Mouse (Mus musculus): ENCODE results near the gene Gtf2h5. TPM values are rescaled to one million over a fixed set of nuclear protein-coding genes. Genes with fewer than 3 reads are reported as not detected.
A peak's percentile ranks its signal among the peaks of the same experiment; 100 is the strongest.

The Gtf2h5 gene
- 128 and 134 TPM in 2 replicates for polyA plus RNA-seq (2015; fragmentation: Nextera tagmentation; extraction: Ambion mirVana)

DNA sequence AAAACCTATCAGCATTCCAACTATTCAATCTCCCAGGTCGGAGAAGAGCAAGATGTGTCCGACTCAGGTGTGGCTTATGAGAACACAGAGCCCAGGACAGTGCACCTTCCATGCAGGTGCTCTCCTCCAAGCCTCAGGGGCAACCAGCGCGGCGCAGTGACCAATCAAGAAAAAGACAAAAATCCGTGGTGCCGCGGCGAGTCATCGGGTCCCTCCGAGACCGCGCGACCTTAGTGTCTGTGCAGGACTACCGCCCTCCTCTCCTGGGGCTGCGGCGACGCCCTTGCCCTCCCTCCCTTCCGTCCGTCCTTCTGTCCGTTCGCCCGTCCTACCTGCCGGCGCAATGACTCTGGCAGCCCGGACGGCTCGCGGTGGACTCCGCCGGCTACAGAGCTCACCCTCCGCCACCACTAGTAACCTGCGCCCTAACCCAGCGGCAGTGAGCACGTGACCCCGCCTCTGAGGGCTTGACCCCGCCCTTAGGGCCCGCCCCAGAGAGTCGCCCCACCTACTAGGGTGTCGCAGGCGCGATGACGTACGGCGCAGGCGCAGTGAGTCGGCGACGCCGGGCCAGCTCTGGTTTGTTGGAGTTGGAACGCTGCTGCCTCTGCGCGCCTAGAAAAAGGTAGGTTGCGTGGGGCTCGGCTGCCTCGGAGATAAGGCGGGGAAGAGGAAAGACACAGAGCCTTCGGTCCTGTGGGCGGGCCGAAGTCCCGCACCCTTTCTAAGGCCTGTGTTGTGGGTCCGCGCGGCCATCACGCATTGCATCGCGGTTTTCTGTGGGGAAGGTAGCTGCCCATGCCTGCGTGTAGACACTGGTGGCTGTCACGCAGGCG lies at the start of gene Gtf2h5, which contains the start of gene Serac1:
Gtf2h5 (plus strand) TSS at position 500 of the 836 bp plus-strand sequence.
Serac1 (minus strand) TSS at position 455 of the 836 bp plus-strand sequence.
- Histone ChIP-seq H3K9me3 (replicated peaks; ENCODE audit: control insufficient read depth, low read length) (no peaks in the 10 kb centered on the region), H3K27me3 (ENCODE audit: control insufficient read depth, insufficient read depth, low read length) (no peaks in the 10 kb centered on the region), H3K36me3 (ENCODE audit: control insufficient read depth, insufficient read depth) (peaks cover 7% of the 10 kb centered on the region; the same call in 1 of the 2 replicates), H3K4me2 (ENCODE audit: low read depth, low read length) (peak within 1 kb of the TSS; percentile 95), H3K4me1 (ENCODE audit: control insufficient read depth, insufficient read depth, low read length) (peaks cover 9% of the 10 kb centered on the region), H3K4me3 (ENCODE audit: low read length) (peak within 1 kb of the TSS; percentile 96), H3K9ac (ENCODE audit: low read length) (peak within 1 kb of the TSS; percentile 98), H3K27ac (ENCODE audit: low read length) (peak within 1 kb of the TSS; percentile 85)
- peak; percentile 100 for ATAC-seq (replicated peaks; ENCODE audit: extremely low read depth, insufficient read depth, low FRiP score)
- under 1% methylated on average over 70 of the region's 70 CpGs for WGBS

DNA sequence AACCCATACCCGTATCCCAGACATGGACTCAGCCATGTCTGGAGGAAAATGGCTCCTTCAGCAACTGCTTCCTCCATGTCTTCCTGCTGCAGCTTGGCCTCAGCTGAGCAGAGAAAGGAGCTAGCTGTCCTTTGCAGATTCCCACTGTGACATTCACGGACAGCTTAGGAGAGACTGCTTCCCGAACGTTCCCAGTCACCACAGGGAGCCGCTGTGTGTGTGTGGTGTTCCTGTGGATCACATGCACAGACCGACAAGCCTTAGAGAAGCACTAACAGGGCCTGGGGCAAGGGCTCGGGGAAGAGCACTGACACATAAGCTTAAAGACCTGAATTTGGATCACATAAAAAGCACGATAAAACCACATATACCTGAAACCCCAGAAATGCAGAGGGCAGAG lies 43.9 kb upstream of the Gtf2h5 start:
- Histone ChIP-seq H3K27me3 (ENCODE audit: control insufficient read depth, insufficient read depth, low read length) (no peaks in the 10 kb centered on the region), H3K36me3 (ENCODE audit: control insufficient read depth, insufficient read depth) (peaks cover 13% of the 10 kb centered on the region; the same call in 1 of the 2 replicates), H3K4me2 (ENCODE audit: low read depth, low read length) (no peak overlapping the region), H3K4me1 (ENCODE audit: control insufficient read depth, insufficient read depth, low read length) (peaks cover 10% of the 10 kb centered on the region), H3K4me3 (ENCODE audit: low read length) (no peak overlapping the region), H3K9me3 (replicated peaks; ENCODE audit: control insufficient read depth, low read length) (no peaks in the 10 kb centered on the region), H3K27ac (ENCODE audit: low read length) (no peak overlapping the region), H3K9ac (ENCODE audit: low read length) (no peak overlapping the region)
- WGBS, result 62% methylated on average over 8 of the region's 8 CpGs
- no peak for ATAC-seq (replicated peaks; ENCODE audit: extremely low read depth, insufficient read depth, low FRiP score)

DNA sequence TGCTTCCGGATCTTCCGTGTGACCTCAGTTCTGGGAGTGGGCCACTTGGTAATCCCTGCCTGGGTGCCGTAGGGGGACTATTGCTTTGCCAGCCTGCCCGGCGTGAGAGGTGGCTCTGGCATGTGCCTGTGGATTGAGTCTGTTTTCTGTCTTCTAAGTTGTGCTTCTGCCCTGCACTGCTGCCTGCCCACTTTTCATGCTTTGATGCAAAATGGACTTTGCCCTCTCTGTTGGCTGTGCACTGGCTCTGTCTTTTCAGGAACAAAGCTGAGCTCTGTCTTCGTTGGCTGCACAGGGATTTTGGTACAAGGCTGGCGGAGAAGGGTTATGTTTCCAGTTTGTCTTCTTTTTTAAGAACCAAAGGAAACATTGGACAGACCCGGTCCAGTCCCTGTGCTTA lies 43.1 kb upstream of the Gtf2h5 start:
- Histone ChIP-seq H3K9ac (ENCODE audit: low read length) (no peak overlapping the region), H3K4me2 (ENCODE audit: low read depth, low read length) (no peak overlapping the region), H3K27me3 (ENCODE audit: control insufficient read depth, insufficient read depth, low read length) (no peaks in the 10 kb centered on the region), H3K36me3 (ENCODE audit: control insufficient read depth, insufficient read depth) (peaks cover 13% of the 10 kb centered on the region; the same call in 1 of the 2 replicates), H3K9me3 (replicated peaks; ENCODE audit: control insufficient read depth, low read length) (no peaks in the 10 kb centered on the region), H3K27ac (ENCODE audit: low read length) (no peak overlapping the region), H3K4me1 (ENCODE audit: control insufficient read depth, insufficient read depth, low read length) (peaks cover 10% of the 10 kb centered on the region), H3K4me3 (ENCODE audit: low read length) (no peak overlapping the region)
- 89% methylated on average over 8 of the region's 8 CpGs for WGBS
- no peak for ATAC-seq (replicated peaks; ENCODE audit: extremely low read depth, insufficient read depth, low FRiP score)

DNA sequence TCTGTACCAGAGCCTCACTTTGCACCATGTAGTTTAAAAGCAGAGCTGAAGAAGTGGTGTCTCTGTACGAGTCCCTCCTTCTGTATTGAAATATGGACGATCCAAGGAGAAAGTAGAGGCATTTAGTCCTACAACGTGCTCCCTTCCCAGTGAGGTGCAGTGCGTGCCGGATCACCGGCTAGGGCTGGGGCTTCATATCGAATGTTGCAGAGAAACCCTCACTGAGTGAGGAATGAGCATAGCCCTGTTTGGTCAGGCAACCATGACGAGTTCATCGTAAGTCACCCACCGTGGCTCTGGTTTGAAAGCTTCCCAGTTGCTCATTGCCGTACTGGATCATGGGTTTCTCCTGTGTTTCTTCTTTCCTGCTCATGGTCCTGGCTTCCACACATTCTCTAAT lies 42.7 kb upstream of the Gtf2h5 start:
- H3K36me3 ChIP-seq (ENCODE audit: control insufficient read depth, insufficient read depth), result peaks cover 16% of the 10 kb centered on the region; the same call in 1 of the 2 replicates

DNA sequence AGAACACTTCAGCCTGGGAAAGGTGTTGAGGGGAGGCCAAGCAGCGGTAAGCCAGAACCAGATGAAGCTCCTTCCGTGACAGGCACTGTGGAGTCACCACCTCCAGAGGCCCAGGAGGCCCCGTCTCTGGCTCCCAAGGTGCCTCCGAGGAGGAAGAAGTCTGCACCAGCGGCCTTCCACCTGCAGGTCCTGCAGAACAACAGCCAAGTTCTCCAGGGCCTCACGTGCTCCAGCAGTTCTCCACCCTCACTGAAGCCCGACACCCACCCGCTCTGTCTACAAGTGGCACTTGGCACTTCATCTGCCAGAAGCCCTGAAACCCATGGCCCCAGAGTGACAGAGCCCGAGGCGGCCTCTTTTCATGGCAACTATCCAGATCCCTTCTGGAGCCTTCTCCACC lies 42.1 kb upstream of the Gtf2h5 start:
- Histone ChIP-seq H3K36me3 (ENCODE audit: control insufficient read depth, insufficient read depth) (peaks cover 16% of the 10 kb centered on the region), H3K9ac (ENCODE audit: low read length) (no peak overlapping the region), H3K9me3 (replicated peaks; ENCODE audit: control insufficient read depth, low read length) (no peaks in the 10 kb centered on the region), H3K27me3 (ENCODE audit: control insufficient read depth, insufficient read depth, low read length) (no peaks in the 10 kb centered on the region), H3K4me2 (ENCODE audit: low read depth, low read length) (no peak overlapping the region), H3K4me3 (ENCODE audit: low read length) (no peak overlapping the region), H3K4me1 (ENCODE audit: control insufficient read depth, insufficient read depth, low read length) (peaks cover 10% of the 10 kb centered on the region), H3K27ac (ENCODE audit: low read length) (peak overlapping the region; percentile 26; the same call in 1 of the 2 replicates)
- ATAC-seq (replicated peaks; ENCODE audit: extremely low read depth, insufficient read depth, low FRiP score), result peak; percentile 90
- WGBS, result 53% methylated on average over 10 of the region's 10 CpGs

More for the DNA sequence above, 42.7 kb upstream of the Gtf2h5 start:
- no peak for ATAC-seq (replicated peaks; ENCODE audit: extremely low read depth, insufficient read depth, low FRiP score)
- peaks cover 10% of the 10 kb centered on the region for H3K4me1 ChIP-seq (ENCODE audit: control insufficient read depth, insufficient read depth, low read length)
- H3K4me3 ChIP-seq (ENCODE audit: low read length), result no peak overlapping the region
- no peaks in the 10 kb centered on the region for H3K9me3 ChIP-seq (replicated peaks; ENCODE audit: control insufficient read depth, low read length)
- 91% methylated on average over 11 of the region's 11 CpGs for WGBS
- H3K27me3 ChIP-seq (ENCODE audit: control insufficient read depth, insufficient read depth, low read length), result no peaks in the 10 kb centered on the region
- no peak overlapping the region for H3K4me2 ChIP-seq (ENCODE audit: low read depth, low read length)
- no peak overlapping the region for H3K9ac ChIP-seq (ENCODE audit: low read length)
- no peak overlapping the region for H3K27ac ChIP-seq (ENCODE audit: low read length)

DNA sequence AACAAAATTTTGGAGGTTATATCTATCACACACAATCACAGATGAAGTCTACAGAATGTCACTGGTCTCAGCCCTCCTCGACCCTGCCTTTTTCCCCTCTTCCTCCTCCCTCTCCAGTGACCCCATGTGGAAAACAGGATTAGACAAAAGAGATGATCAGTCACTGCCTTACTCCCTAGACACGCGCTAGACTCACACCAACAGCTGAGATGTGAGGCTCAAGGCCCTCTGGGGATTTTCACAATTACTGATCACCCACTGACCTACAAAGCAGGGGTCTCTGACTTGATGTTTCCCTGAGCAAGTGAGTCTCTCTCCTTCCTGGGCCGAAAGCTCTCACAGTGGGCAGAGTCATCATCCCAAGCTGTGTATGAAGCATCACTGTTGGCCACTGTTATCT lies 26.8 kb upstream of the Gtf2h5 start:
- H3K9me3 ChIP-seq (replicated peaks; ENCODE audit: control insufficient read depth, low read length), result no peaks in the 10 kb centered on the region
- H3K9ac ChIP-seq (ENCODE audit: low read length), result no peak overlapping the region
- 0 out of 2 replicates have a peak, but pooled peaks cover 5% of the 10 kb centered on the region for H3K36me3 ChIP-seq (ENCODE audit: control insufficient read depth, insufficient read depth)
- H3K27me3 ChIP-seq (ENCODE audit: control insufficient read depth, insufficient read depth, low read length), result no peaks in the 10 kb centered on the region
- no peaks in the 10 kb centered on the region for H3K4me1 ChIP-seq (ENCODE audit: control insufficient read depth, insufficient read depth, low read length)
- no peak for ATAC-seq (replicated peaks; ENCODE audit: extremely low read depth, insufficient read depth, low FRiP score)
- no peak overlapping the region for H3K4me3 ChIP-seq (ENCODE audit: low read length)
- H3K27ac ChIP-seq (ENCODE audit: low read length), result no peak overlapping the region
- no peak overlapping the region for H3K4me2 ChIP-seq (ENCODE audit: low read depth, low read length)
- WGBS, result 75% methylated on average over 4 of the region's 4 CpGs

DNA sequence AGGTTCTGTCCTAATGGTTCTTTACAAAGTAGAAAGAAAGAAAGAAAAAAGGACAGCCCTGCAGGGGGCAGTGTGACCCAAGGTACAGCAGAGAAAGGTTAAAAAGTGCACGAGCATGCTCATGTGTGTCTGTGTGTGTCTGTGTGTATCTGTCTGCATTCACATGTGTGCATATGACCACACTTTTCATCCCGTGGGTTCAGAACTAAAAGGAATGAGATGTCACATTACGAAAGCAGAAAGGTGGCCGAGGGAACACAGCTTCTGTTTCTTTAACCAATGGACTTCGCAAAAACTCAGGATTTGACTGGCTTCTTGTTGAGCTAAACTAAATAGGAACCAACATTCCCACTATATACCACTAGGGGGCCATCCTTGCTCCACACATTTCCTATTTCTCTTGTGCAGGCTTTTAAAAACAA lies 24.6 kb upstream of the Gtf2h5 start:
- Histone ChIP-seq H3K4me1 (ENCODE audit: control insufficient read depth, insufficient read depth, low read length) (no peaks in the 10 kb centered on the region), H3K9ac (ENCODE audit: low read length) (no peak overlapping the region), H3K4me2 (ENCODE audit: low read depth, low read length) (no peak overlapping the region), H3K4me3 (ENCODE audit: low read length) (no peak overlapping the region), H3K9me3 (replicated peaks; ENCODE audit: control insufficient read depth, low read length) (no peaks in the 10 kb centered on the region), H3K27me3 (ENCODE audit: control insufficient read depth, insufficient read depth, low read length) (no peaks in the 10 kb centered on the region), H3K27ac (ENCODE audit: low read length) (no peak overlapping the region), H3K36me3 (ENCODE audit: control insufficient read depth, insufficient read depth) (0 out of 2 replicates have a peak, but pooled peaks cover 3% of the 10 kb centered on the region)
- 24% methylated on average over 5 of the region's 5 CpGs for WGBS
- ATAC-seq (replicated peaks; ENCODE audit: extremely low read depth, insufficient read depth, low FRiP score), result no peak

DNA sequence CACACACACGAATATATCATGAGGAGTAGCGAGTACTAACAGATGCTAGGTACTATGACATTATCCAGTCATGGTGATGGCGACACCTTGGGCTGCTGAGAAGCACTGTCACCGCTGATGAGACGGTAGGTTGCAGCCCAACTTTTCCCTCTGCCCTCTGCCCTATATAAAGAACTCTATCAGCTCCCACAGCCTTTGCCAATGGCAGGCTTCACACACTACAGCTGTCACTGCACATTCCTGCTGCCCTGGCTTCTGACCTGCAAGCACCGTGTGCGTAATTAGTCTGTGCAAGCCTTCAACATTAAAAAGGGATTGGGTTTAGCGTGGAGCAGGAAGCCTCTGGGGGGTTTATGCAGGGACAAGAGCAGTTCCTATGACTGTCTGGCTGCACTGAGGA lies 16.8 kb upstream of the Gtf2h5 start:
- 44% methylated on average over 8 of the region's 8 CpGs for WGBS
- Histone ChIP-seq H3K27ac (ENCODE audit: low read length) (peak overlapping the region; percentile 20; the same call in 1 of the 2 replicates), H3K4me1 (ENCODE audit: control insufficient read depth, insufficient read depth, low read length) (0 out of 2 replicates have a peak, but pooled peaks cover 4% of the 10 kb centered on the region), H3K27me3 (ENCODE audit: control insufficient read depth, insufficient read depth, low read length) (no peaks in the 10 kb centered on the region), H3K4me2 (ENCODE audit: low read depth, low read length) (no peak overlapping the region), H3K36me3 (ENCODE audit: control insufficient read depth, insufficient read depth) (peaks cover 23% of the 10 kb centered on the region), H3K9ac (ENCODE audit: low read length) (no peak overlapping the region), H3K4me3 (ENCODE audit: low read length) (no peak overlapping the region), H3K9me3 (replicated peaks; ENCODE audit: control insufficient read depth, low read length) (no peaks in the 10 kb centered on the region)
- ATAC-seq (replicated peaks; ENCODE audit: extremely low read depth, insufficient read depth, low FRiP score), result peak; percentile 87

DNA sequence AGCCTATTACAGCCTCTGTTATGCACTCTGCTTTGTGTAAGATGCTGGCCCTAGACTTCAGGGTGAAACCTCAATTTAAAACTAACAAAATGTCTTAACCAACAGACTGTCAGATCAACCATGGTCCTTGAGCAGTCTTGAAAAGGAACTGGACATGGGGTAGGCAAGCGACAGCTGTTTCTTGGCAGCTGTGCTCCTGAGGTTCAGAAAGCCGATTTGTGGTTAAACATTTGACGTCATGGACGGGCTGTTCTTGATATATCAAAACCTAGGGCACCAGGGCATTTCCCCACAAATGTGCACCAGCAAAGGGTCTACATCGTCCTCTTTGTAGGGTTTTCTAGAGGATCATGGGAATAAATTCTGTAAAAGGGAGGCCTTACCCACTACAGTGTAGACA lies 16.1 kb upstream of the Gtf2h5 start:
- Histone ChIP-seq H3K4me3 (ENCODE audit: low read length) (no peak overlapping the region), H3K27ac (ENCODE audit: low read length) (no peak overlapping the region), H3K4me1 (ENCODE audit: control insufficient read depth, insufficient read depth, low read length) (0 out of 2 replicates have a peak, but pooled peaks cover 4% of the 10 kb centered on the region), H3K27me3 (ENCODE audit: control insufficient read depth, insufficient read depth, low read length) (no peaks in the 10 kb centered on the region), H3K4me2 (ENCODE audit: low read depth, low read length) (no peak overlapping the region), H3K9me3 (replicated peaks; ENCODE audit: control insufficient read depth, low read length) (no peaks in the 10 kb centered on the region), H3K36me3 (ENCODE audit: control insufficient read depth, insufficient read depth) (peaks cover 27% of the 10 kb centered on the region), H3K9ac (ENCODE audit: low read length) (no peak overlapping the region)
- ATAC-seq (replicated peaks; ENCODE audit: extremely low read depth, insufficient read depth, low FRiP score), result no peak
- 89% methylated on average over 5 of the region's 5 CpGs for WGBS
